Mouse (Mus musculus): ENCODE data around the gene Usp6nl. TPM values are rescaled to one million over a fixed set of nuclear protein-coding genes. Genes with fewer than 3 reads are reported as not detected.

The Usp6nl gene
- polyA plus RNA-seq, 1 experiment = 6.8 TPM

- H3K27ac ChIP-seq (ENCODE audit: insufficient read depth, low read length) = no peak overlapping the region
- 89% methylated on average over 1 of the region's 1 CpGs for WGBS
- DNase-seq (ENCODE audit: low read depth in 1 of 2, low spot score in 2 of 2) = no peak
These were observed 36.7 kb upstream of the Usp6nl start for GRCm38 (mm10) chr2:6285794-6286193.

DNA sequence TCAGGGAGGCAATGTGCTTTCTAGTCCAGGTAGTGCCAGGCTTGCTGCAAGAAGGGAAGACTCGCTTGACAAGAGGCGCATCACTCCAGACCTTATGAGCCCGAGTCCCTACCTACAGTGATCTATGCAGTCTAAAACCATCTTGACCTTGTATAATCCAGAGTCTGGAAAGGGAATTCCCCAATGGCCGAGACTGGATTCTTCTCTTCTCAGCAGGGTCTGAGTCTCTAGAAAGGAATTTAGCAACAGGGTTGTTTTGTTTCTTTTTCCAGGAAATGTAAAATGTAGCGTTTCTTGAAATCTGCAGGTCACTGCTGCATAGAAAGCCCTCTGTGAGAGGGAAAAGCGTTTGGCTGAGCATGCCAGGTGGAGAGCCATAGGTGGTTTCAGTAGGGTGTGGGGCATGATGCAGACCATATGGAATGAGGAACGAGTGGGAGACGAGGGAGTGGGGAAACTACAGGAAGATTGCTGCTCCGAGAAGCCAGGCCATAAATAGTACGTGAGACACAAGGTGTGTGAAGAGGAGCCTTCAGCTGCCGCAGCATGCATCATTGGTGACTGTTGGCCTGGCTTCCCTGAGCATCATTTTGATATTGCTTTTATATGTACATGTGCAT, 28.5 kb upstream of the Usp6nl start:
- DNase-seq (ENCODE audit: low read depth in 1 of 2, low spot score in 2 of 2) = no peak
- Histone ChIP-seq H3K36me3 (ENCODE audit: control insufficient read depth, insufficient read depth, low read length) (no peaks in the 10 kb centered on the region), H3K27ac (ENCODE audit: insufficient read depth, low read length) (no peak overlapping the region), H3K4me3 (ENCODE audit: extremely low read depth, insufficient read depth, insufficient read length) (no peak overlapping the region), H3K27me3 (ENCODE audit: control insufficient read depth, insufficient read depth, low read length) (no peaks in the 10 kb centered on the region), H3K4me1 (ENCODE audit: control insufficient read depth, insufficient read depth, insufficient read length) (peaks cover 6% of the 10 kb centered on the region; the same call in 1 of the 2 replicates)
- WGBS = 88% methylated on average over 11 of the region's 11 CpGs
- TF ChIP-seq CTCF (IDR thresholded peaks at IDR 0.05; ENCODE audit: extremely low read depth, insufficient read depth, insufficient read length, insufficient replicate concordance) (no peak), POLR2A (IDR thresholded peaks at IDR 0.05; ENCODE audit: low read depth, low read length) (no peak)

More at GRCm38 (mm10) chr2:6285794-6286193, 36.7 kb upstream of the Usp6nl start:
- Histone ChIP-seq H3K36me3 (ENCODE audit: control insufficient read depth, insufficient read depth, low read length) (no peaks in the 10 kb centered on the region), H3K4me3 (ENCODE audit: extremely low read depth, insufficient read depth, insufficient read length) (no peak overlapping the region), H3K4me1 (ENCODE audit: control insufficient read depth, insufficient read depth, insufficient read length) (peaks cover 4% of the 10 kb centered on the region; the same call in 1 of the 2 replicates), H3K27me3 (ENCODE audit: control insufficient read depth, insufficient read depth, low read length) (no peaks in the 10 kb centered on the region)
- TF ChIP-seq CTCF (IDR thresholded peaks at IDR 0.05; ENCODE audit: extremely low read depth, insufficient read depth, insufficient read length, insufficient replicate concordance) (no peak), POLR2A (IDR thresholded peaks at IDR 0.05; ENCODE audit: low read depth, low read length) (no peak)

- H3K27me3 ChIP-seq (ENCODE audit: control insufficient read depth, insufficient read depth, low read length) = no peaks in the 10 kb centered on the region
- H3K4me1 ChIP-seq (ENCODE audit: control insufficient read depth, insufficient read depth, insufficient read length) = peaks cover 6% of the 10 kb centered on the region; the same call in 1 of the 2 replicates
- no peak overlapping the region; the same call in 1 of the 2 replicates for H3K4me3 ChIP-seq (ENCODE audit: extremely low read depth, insufficient read depth, insufficient read length)
- no peaks in the 10 kb centered on the region for H3K36me3 ChIP-seq (ENCODE audit: control insufficient read depth, insufficient read depth, low read length)
- TF ChIP-seq POLR2A (IDR thresholded peaks at IDR 0.05; ENCODE audit: low read depth, low read length) = no peak
- TF ChIP-seq CTCF (IDR thresholded peaks at IDR 0.05; ENCODE audit: extremely low read depth, insufficient read depth, insufficient read length, insufficient replicate concordance) = no peak
- DNase-seq (ENCODE audit: low read depth in 1 of 2, low spot score in 2 of 2) = no peak
- WGBS = 26% methylated on average over 7 of the region's 7 CpGs
- 0 out of 2 replicates have a peak overlapping the region, but pooled peaks have one; percentile 20 for H3K27ac ChIP-seq (ENCODE audit: insufficient read depth, low read length)
These were observed 27.4 kb upstream of the Usp6nl start for GRCm38 (mm10) chr2:6294993-6295628.

- Histone ChIP-seq H3K4me3 (ENCODE audit: extremely low read depth, insufficient read depth, insufficient read length) (no peak overlapping the region), H3K27ac (ENCODE audit: insufficient read depth, low read length) (no peak overlapping the region), H3K36me3 (ENCODE audit: control insufficient read depth, insufficient read depth, low read length) (no peaks in the 10 kb centered on the region), H3K27me3 (ENCODE audit: control insufficient read depth, insufficient read depth, low read length) (no peaks in the 10 kb centered on the region), H3K4me1 (ENCODE audit: control insufficient read depth, insufficient read depth, insufficient read length) (no peaks in the 10 kb centered on the region; the same call in 1 of the 2 replicates)
- DNase-seq (ENCODE audit: low read depth in 1 of 2, low spot score in 2 of 2) = no peak
- TF ChIP-seq CTCF (IDR thresholded peaks at IDR 0.05; ENCODE audit: extremely low read depth, insufficient read depth, insufficient read length, insufficient replicate concordance) = no peak
- TF ChIP-seq POLR2A (IDR thresholded peaks at IDR 0.05; ENCODE audit: low read depth, low read length) = no peak
- 94% methylated on average over 4 of the region's 4 CpGs for WGBS
These were observed 17.7 kb upstream of the Usp6nl start for GRCm38 (mm10) chr2:6304768-6305167.

GRCm38 (mm10) chr2:6306861-6307260, 15.6 kb upstream of the Usp6nl start:
- Histone ChIP-seq H3K4me3 (ENCODE audit: extremely low read depth, insufficient read depth, insufficient read length) (no peak overlapping the region), H3K27ac (ENCODE audit: insufficient read depth, low read length) (no peak overlapping the region), H3K36me3 (ENCODE audit: control insufficient read depth, insufficient read depth, low read length) (no peaks in the 10 kb centered on the region), H3K27me3 (ENCODE audit: control insufficient read depth, insufficient read depth, low read length) (no peaks in the 10 kb centered on the region), H3K4me1 (ENCODE audit: control insufficient read depth, insufficient read depth, insufficient read length) (no peaks in the 10 kb centered on the region; the same call in 1 of the 2 replicates)
- TF ChIP-seq CTCF (IDR thresholded peaks at IDR 0.05; ENCODE audit: extremely low read depth, insufficient read depth, insufficient read length, insufficient replicate concordance) (no peak), POLR2A (IDR thresholded peaks at IDR 0.05; ENCODE audit: low read depth, low read length) (no peak)
- DNase-seq (ENCODE audit: low read depth in 1 of 2, low spot score in 2 of 2) = no peak
- WGBS = 75% methylated on average over 3 of the region's 3 CpGs

DNA sequence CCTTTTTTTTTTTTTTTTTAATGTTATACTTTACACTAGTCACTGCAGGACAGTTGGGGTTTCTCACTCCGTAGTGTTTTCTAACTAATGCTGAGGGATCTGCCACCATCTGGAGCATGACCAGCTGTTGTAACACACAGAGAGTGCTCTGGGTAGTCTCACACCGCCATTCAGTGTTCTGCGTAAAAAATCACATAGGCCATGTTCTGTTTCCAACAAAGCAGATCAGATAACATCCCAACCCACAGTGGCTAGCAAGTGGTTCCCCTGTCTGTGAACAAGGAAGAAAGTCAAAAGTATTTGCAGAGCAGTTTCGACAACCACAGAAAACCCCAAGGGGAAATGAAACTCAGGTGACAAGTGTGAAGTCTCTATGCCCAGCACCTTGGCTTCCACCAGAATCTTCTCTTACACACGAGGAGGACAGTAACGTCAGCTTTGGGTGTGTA, 13.1 kb upstream of the Usp6nl start:
- peak overlapping the region; percentile 81 for H3K27ac ChIP-seq (ENCODE audit: insufficient read depth, low read length)
- no peaks in the 10 kb centered on the region for H3K27me3 ChIP-seq (ENCODE audit: control insufficient read depth, insufficient read depth, low read length)
- 10% methylated on average over 6 of the region's 6 CpGs for WGBS
- peaks cover 3% of the 10 kb centered on the region; the same call in 1 of the 2 replicates for H3K4me1 ChIP-seq (ENCODE audit: control insufficient read depth, insufficient read depth, insufficient read length)
- DNase-seq (ENCODE audit: low read depth in 1 of 2, low spot score in 2 of 2) = peak; percentile 51 to 90
- no peak for TF ChIP-seq POLR2A (IDR thresholded peaks at IDR 0.05; ENCODE audit: low read depth, low read length)
- no peak for TF ChIP-seq CTCF (IDR thresholded peaks at IDR 0.05; ENCODE audit: extremely low read depth, insufficient read depth, insufficient read length, insufficient replicate concordance)
- no peak overlapping the region for H3K4me3 ChIP-seq (ENCODE audit: extremely low read depth, insufficient read depth, insufficient read length)
- no peaks in the 10 kb centered on the region for H3K36me3 ChIP-seq (ENCODE audit: control insufficient read depth, insufficient read depth, low read length)

Data from spleen, adult 2 months (tissue).